Mouse (Mus musculus): ENCODE measurements around the gene Nlk. TPM values are rescaled to one million over a fixed set of nuclear protein-coding genes. Genes with fewer than 3 reads are reported as not detected.
"Not testable (repeated sequence)": the region's sequence is repeated elsewhere in the genome, so short reads cannot be mapped to it uniquely, and the experiment has no call there.

Gene Nlk
- polyA plus RNA-seq, 1 experiment from 2014 or later, result 13.6 TPM

DNA sequence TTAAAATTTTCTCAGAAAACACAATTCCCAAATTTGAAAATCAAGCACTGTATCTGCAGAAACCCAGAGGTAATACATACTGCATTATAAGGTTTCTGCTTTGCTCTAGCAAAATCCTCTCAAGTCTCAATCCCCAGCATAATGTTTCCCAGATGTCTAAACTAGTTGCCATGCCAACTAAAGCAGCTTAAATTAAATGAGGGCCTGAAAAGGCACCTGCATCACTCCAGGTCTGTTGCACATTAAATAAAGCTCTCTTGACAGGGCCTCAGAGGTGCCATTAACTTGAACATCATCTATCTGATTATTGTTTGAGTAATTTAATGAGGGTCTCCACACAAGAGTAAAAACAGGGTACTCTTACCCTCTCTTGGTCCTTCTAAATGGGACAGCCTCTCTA is 100.4 kb downstream of the Nlk start:
- H3K27me3 ChIP-seq, result no peaks in the 10 kb centered on the region
- no peak overlapping the region for H3K4me3 ChIP-seq
- H3K9ac ChIP-seq, result no peak overlapping the region
- H3K27ac ChIP-seq, result no peak overlapping the region
- H3K9me3 ChIP-seq (replicated peaks), result no peaks in the 10 kb centered on the region
- ATAC-seq (replicated peaks; ENCODE audit: insufficient number of reproducible peaks, insufficient read depth, low FRiP score, low read depth), result no peak
- peaks cover 11% of the 10 kb centered on the region; the same call in 1 of the 2 replicates for H3K4me1 ChIP-seq (replicated peaks)
- no peak overlapping the region for H3K4me2 ChIP-seq
- H3K36me3 ChIP-seq, result no peaks in the 10 kb centered on the region

DNA sequence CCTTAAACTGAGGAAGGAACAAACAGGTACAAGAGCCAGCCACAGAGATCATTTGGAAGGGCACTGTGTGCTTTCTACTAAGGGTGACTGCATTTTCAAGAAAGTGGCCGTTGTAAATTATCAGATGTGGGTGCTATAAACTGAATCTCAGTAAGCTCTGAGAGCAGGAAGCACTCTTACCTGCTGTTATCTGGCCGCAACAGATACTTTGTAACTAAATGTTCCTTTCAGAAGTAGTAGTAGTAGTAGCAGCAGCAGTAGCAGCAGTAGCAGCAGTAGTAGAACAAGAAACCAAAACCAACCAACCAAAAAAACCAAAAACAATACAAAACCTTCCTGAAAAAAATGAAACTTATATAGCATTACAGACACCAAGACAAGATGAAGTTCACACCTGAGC is 101.4 kb downstream of the Nlk start:
- no peak for ATAC-seq (replicated peaks; ENCODE audit: insufficient number of reproducible peaks, insufficient read depth, low FRiP score, low read depth)
- peaks cover 11% of the 10 kb centered on the region; the same call in 1 of the 2 replicates for H3K4me1 ChIP-seq (replicated peaks)
- no peaks in the 10 kb centered on the region for H3K9me3 ChIP-seq (replicated peaks)
- no peak overlapping the region for H3K9ac ChIP-seq
- H3K27me3 ChIP-seq, result no peaks in the 10 kb centered on the region
- no peak overlapping the region for H3K4me2 ChIP-seq
- 82% methylated on average over 2 of the region's 2 CpGs for WGBS
- H3K4me3 ChIP-seq, result no peak overlapping the region
- no peaks in the 10 kb centered on the region for H3K36me3 ChIP-seq
- H3K27ac ChIP-seq, result no peak overlapping the region

DNA sequence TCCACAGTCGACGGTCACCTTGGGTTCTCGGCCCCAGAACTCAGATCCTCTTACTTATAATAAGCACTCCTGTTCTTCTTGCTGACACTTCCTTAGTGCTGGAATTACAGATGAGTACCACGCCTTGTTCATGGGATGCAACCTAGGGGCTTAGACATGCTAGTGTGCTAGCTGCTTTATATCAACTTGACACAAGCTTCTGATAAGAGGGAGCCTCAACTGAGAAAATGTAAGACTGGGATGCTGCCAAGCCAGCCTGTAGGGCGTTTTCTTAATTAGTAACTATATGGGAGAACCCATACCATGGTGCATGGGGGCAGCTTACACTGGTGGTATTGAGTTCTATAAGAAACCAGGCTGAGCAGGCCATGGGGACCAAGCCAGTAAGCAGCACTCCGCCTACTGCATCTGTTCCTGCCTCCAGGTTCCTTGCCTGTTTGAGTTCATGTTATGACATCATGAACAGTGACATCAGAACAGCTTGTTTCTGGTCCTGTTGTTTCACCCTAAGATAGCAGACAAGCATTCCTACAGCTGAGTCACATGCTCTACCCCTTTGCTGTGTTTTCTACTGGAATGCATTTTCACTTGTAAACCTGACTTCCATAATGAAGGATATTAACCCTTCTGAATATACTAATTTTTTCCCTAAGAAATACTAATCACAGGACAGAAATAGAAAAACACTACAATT is 102.8 kb downstream of the Nlk start:
- Histone ChIP-seq H3K4me2 (no peak overlapping the region), H3K9ac (no peak overlapping the region), H3K27me3 (no peaks in the 10 kb centered on the region), H3K36me3 (no peaks in the 10 kb centered on the region), H3K9me3 (replicated peaks) (no peaks in the 10 kb centered on the region), H3K4me1 (replicated peaks) (peaks cover 13% of the 10 kb centered on the region; the same call in 1 of the 2 replicates), H3K27ac (0 out of 2 replicates have a peak overlapping the region, but pooled peaks have one; percentile 33), H3K4me3 (no peak overlapping the region)
- WGBS, result 42% methylated on average over 6 of the region's 6 CpGs
- ATAC-seq (replicated peaks; ENCODE audit: insufficient number of reproducible peaks, insufficient read depth, low FRiP score, low read depth), result peak; percentile 58; the same call in 1 of the 2 replicates

DNA sequence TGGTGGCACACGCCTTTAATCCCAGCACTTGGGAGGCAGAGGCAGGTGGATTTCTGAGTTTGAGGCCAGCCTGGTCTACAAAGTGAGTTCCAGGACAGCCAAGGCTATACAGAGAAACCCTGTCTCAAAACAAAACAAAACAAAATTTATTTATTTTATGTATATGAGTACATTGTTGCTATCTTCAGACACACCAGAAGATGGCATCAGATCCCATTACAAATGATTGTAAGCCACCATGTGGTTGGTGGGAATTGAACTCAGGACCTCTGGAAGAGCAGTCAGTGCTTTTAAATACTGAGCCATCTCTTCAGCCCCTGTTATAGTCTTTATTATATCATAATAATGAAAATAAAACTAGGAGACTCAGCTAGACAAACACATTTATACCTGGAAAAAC is 109.5 kb downstream of the Nlk start:
- H3K27ac ChIP-seq; H3K9me3 ChIP-seq (replicated peaks); H3K4me3 ChIP-seq; H3K9ac ChIP-seq; H3K4me2 ChIP-seq; H3K4me1 ChIP-seq (replicated peaks); H3K27me3 ChIP-seq; ATAC-seq (replicated peaks; ENCODE audit: insufficient number of reproducible peaks, insufficient read depth, low FRiP score, low read depth): not testable (repeated sequence)
- WGBS, result 84% methylated on average over 1 of the region's 1 CpGs
- H3K36me3 ChIP-seq, result peaks cover 22% of the 10 kb centered on the region

DNA sequence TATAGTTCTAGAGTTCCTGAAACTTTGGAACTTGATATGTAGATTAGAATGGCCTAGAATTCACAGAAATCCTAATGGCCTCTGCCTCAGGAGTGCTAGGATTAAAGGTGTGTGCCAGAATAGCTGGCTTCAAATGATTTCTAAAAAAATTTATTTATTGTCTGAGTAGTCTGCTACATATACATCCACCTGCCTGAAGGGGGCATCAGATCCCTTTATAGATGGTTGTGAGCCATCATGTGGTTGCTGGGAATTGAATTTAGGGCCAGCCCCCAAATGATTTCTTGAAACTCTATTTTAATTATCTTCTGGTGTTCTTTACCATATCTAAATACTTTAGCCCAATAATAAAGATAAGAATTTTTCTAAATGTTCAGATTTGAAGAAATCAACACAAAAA is 111.1 kb downstream of the Nlk start:
- no peak overlapping the region for H3K4me2 ChIP-seq
- no peak overlapping the region for H3K9ac ChIP-seq
- no peak overlapping the region for H3K27ac ChIP-seq
- no peaks in the 10 kb centered on the region for H3K27me3 ChIP-seq
- H3K9me3 ChIP-seq (replicated peaks), result no peaks in the 10 kb centered on the region
- H3K4me3 ChIP-seq, result no peak overlapping the region
- H3K36me3 ChIP-seq, result peaks cover 31% of the 10 kb centered on the region
- 0 out of 2 replicates have a peak, but pooled peaks cover 2% of the 10 kb centered on the region for H3K4me1 ChIP-seq (replicated peaks)
- ATAC-seq (replicated peaks; ENCODE audit: insufficient number of reproducible peaks, insufficient read depth, low FRiP score, low read depth), result no peak

DNA sequence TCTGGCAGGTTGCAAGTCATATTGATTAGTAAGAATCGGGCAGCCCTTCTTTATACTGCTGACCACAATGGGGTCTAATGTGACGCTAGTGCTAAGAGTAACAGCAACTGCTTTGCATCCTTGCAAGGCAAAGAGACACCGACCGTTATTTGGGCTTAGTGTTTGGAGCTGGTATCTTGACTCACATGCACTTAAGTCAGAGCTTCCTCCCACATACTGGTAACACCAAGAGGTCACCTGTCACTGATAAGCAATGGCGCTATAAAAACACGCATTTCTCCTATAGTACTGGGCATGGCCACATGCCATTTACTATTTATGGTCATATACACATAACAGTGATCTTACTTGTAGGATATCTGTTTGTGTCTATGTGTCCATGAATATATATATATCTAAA is 114.3 kb downstream of the Nlk start:
- no peak for ATAC-seq (replicated peaks; ENCODE audit: insufficient number of reproducible peaks, insufficient read depth, low FRiP score, low read depth)
- H3K4me2 ChIP-seq, result no peak overlapping the region
- no peaks in the 10 kb centered on the region for H3K9me3 ChIP-seq (replicated peaks)
- no peak overlapping the region for H3K27ac ChIP-seq
- no peaks in the 10 kb centered on the region for H3K27me3 ChIP-seq
- 68% methylated on average over 6 of the region's 6 CpGs for WGBS
- no peak overlapping the region for H3K9ac ChIP-seq
- H3K36me3 ChIP-seq, result peaks cover 51% of the 10 kb centered on the region
- H3K4me3 ChIP-seq, result no peak overlapping the region
- H3K4me1 ChIP-seq (replicated peaks), result no peaks in the 10 kb centered on the region

DNA sequence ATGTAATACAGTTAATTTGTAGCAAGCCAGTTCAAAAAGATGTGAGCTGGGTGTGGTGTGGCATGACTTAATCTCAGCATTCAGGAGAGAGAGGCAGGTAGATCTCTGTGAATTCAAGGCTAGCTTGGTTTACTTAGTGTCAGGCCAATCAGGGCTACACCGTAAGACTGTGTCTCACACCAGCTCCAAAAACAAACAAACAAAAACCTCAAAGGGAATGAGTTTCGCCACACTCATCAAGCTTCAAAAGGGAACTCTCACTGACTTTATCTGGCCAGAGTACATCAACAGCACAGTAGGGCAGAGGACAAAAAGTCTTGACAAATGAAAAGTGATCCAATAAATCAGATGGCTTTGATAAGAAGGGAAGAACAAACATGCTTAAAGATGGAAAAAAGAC is 122.2 kb downstream of the Nlk start:
- H3K4me3 ChIP-seq, result no peak overlapping the region
- WGBS, result 57% methylated on average over 2 of the region's 2 CpGs
- no peak overlapping the region for H3K9ac ChIP-seq
- no peaks in the 10 kb centered on the region for H3K9me3 ChIP-seq (replicated peaks)
- no peaks in the 10 kb centered on the region for H3K4me1 ChIP-seq (replicated peaks)
- H3K27me3 ChIP-seq, result no peaks in the 10 kb centered on the region
- H3K36me3 ChIP-seq, result peaks cover 48% of the 10 kb centered on the region
- H3K27ac ChIP-seq, result no peak overlapping the region
- ATAC-seq (replicated peaks; ENCODE audit: insufficient number of reproducible peaks, insufficient read depth, low FRiP score, low read depth), result no peak
- H3K4me2 ChIP-seq, result no peak overlapping the region

DNA sequence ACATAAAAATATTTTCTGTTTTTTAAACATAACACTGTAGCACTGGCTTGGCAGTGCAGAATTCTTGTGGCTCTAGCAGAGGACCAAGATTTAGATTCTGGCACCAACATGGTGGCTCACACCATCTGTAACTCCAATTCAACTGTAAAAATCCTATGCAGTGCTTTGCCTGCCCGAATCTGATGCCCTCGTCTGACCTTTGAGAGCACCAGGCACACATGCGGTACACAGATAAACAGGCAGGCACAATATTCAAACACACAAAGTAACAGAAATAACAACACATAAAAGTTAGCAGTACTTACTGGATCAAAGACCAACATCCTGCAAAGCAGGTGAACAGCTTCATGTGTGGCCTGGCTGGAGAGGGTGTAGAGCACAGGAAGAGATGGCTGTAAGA is 122.6 kb downstream of the Nlk start:
- Histone ChIP-seq H3K4me2 (no peak overlapping the region), H3K36me3 (peaks cover 44% of the 10 kb centered on the region), H3K4me3 (no peak overlapping the region), H3K4me1 (replicated peaks) (no peaks in the 10 kb centered on the region), H3K9ac (no peak overlapping the region), H3K27ac (no peak overlapping the region), H3K9me3 (replicated peaks) (no peaks in the 10 kb centered on the region), H3K27me3 (no peaks in the 10 kb centered on the region)
- 84% methylated on average over 3 of the region's 3 CpGs for WGBS
- ATAC-seq (replicated peaks; ENCODE audit: insufficient number of reproducible peaks, insufficient read depth, low FRiP score, low read depth), result no peak

DNA sequence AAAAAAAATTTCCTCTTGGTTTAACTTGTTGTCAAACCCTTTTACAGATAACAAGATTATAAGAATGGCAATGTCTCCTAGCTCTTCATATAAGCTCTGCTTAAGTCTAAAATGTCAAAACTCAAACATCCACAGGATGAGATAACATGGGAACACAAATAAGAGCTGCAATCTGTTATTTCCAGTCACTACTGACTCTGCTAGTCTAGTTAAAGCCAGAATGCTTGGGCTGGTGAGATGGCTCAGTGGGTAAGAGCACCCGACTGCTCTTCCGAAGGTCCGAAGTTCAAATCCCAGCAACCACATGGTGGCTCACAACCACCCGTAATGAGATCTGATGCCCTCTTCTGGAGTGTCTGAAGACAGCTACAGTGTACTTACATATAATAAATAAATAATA is 123.1 kb downstream of the Nlk start:
- 87% methylated on average over 4 of the region's 4 CpGs for WGBS
- not testable (repeated sequence) for ATAC-seq (replicated peaks; ENCODE audit: insufficient number of reproducible peaks, insufficient read depth, low FRiP score, low read depth); H3K4me3 ChIP-seq; H3K4me1 ChIP-seq (replicated peaks); H3K9ac ChIP-seq; H3K4me2 ChIP-seq; H3K27me3 ChIP-seq; H3K9me3 ChIP-seq (replicated peaks); H3K27ac ChIP-seq
- H3K36me3 ChIP-seq, result peaks cover 40% of the 10 kb centered on the region

DNA sequence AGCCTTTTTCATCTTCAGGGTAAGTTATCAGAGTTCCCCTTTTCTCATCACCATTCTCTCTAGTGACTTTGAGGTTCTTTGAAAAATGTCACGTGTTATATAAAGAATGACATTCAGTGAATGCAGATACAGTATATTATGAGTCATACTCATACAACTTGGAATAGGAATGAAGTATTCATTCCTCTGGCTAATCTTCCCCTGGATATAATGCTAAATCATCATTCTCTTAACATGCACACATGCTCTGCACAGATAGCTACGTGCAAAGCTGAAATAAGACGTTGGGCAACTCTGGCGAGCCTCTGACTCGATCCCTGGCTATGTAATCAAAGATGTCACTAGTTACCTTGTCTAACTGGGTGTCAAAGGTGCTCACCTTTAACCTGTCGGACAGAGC is 125.3 kb downstream of the Nlk start:
- H3K27ac ChIP-seq, result no peak overlapping the region
- H3K36me3 ChIP-seq, result peaks cover 28% of the 10 kb centered on the region
- 76% methylated on average over 6 of the region's 6 CpGs for WGBS
- H3K9me3 ChIP-seq (replicated peaks), result no peaks in the 10 kb centered on the region
- no peak for ATAC-seq (replicated peaks; ENCODE audit: insufficient number of reproducible peaks, insufficient read depth, low FRiP score, low read depth)
- H3K4me2 ChIP-seq, result no peak overlapping the region
- no peak overlapping the region for H3K4me3 ChIP-seq
- no peaks in the 10 kb centered on the region for H3K4me1 ChIP-seq (replicated peaks)
- no peaks in the 10 kb centered on the region for H3K27me3 ChIP-seq
- H3K9ac ChIP-seq, result no peak overlapping the region

DNA sequence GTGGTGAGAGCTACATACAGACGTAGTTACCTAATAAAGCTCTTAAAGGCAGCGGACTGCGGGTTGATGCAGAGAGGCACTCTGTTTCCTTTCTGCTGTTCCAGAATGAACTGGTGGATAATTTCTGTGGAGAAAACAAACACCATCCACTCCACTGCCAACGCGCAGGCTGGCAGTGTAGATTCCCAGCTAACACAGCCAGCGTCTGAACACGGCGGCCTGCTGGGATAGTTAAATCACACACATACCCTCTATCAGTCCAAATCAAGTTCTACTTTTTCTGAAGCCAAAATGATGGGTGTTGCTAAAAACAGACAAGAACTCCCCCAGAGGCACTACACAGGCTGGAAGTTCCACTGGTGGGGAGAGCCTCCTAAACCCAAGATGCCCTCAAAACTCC is 125.7 kb downstream of the Nlk start:
- Histone ChIP-seq H3K4me1 (replicated peaks) (peaks cover 4% of the 10 kb centered on the region; the same call in 1 of the 2 replicates), H3K27ac (no peak overlapping the region), H3K36me3 (peaks cover 24% of the 10 kb centered on the region), H3K4me2 (no peak overlapping the region), H3K27me3 (no peaks in the 10 kb centered on the region), H3K9ac (no peak overlapping the region), H3K4me3 (no peak overlapping the region), H3K9me3 (replicated peaks) (no peaks in the 10 kb centered on the region)
- no peak for ATAC-seq (replicated peaks; ENCODE audit: insufficient number of reproducible peaks, insufficient read depth, low FRiP score, low read depth)
- 94% methylated on average over 8 of the region's 8 CpGs for WGBS

DNA sequence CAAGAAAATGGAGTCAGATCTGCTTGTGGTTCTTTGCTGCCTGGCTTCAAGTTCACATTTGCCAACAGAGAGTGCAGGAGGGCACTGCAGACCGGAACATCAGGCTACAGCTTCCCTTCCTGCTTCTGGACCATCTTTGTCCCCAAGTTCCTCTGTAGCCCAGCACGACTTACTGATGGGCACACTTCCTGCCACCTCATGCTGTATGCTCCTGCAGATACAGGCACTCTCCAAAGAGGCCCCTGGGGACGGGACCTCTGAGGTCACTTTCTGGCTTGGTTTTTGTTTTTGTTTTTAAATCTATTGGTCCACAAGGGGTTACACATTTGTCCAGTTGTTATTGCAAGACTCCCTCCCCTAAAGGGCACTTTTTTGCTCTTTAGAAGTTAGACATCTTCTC is 127.4 kb downstream of the Nlk start:
- Histone ChIP-seq H3K9ac (no peak overlapping the region), H3K4me3 (no peak overlapping the region), H3K4me1 (replicated peaks) (peaks cover 7% of the 10 kb centered on the region; the same call in 1 of the 2 replicates), H3K27ac (peak overlapping the region; percentile 14), H3K27me3 (no peaks in the 10 kb centered on the region), H3K36me3 (peaks cover 25% of the 10 kb centered on the region), H3K4me2 (no peak overlapping the region), H3K9me3 (replicated peaks) (no peaks in the 10 kb centered on the region)
- WGBS, result 57% methylated on average over 3 of the region's 3 CpGs
- ATAC-seq (replicated peaks; ENCODE audit: insufficient number of reproducible peaks, insufficient read depth, low FRiP score, low read depth), result no peak

Measured in heart, embryonic 15.5 days (tissue).